Mouse (Mus musculus): ENCODE data around the gene Slc39a10.

DNA sequence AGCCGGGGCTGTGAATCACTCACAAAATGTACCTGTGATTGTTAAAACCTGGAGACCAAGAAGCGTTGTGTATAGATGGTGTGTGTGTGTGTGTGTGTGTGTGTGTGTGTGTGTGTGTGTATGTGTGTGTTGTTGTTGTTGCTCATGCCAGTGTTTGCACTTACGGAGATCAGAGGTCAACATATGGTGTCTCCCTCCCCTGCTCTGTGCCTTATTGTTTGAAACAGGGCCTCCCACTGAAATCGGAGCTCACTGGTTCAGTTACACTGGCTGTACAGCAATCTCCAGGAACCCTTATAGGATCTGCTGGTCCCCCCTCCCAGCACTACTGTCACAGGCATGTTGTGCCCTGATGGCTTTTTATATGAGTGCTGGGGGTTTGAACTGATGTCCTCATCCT is 3.9 kb downstream of the Slc39a10 start:
- TF ChIP-seq CTCF (IDR thresholded peaks at IDR 0.05; ENCODE audit: extremely low read depth, insufficient read depth, low read length) (no peak), POLR2A (IDR thresholded peaks at IDR 0.05; ENCODE audit: extremely low read depth, insufficient read depth, low read length) (no peak)
